Mouse (Mus musculus) cerebellum, adult 9-11 months (tissue): ENCODE measurements around the gene H60b.
"Not testable (repeated sequence)": the region's sequence is repeated elsewhere in the genome, so short reads cannot be mapped to it uniquely, and the experiment has no call there.

Experiments used
- DNase-seq: peaks from one replicate; pipeline ENCODE4 v3.0.0; 2022

H60b gene

GRCm38 (mm10) chr10:22274445-22275057 is 116.2 kb downstream of the H60b start:
- DNase-seq = no peak

- not testable (repeated sequence) for DNase-seq
Observed at GRCm38 (mm10) chr10:22278468-22278867, 120.1 kb downstream of the H60b start.

DNA sequence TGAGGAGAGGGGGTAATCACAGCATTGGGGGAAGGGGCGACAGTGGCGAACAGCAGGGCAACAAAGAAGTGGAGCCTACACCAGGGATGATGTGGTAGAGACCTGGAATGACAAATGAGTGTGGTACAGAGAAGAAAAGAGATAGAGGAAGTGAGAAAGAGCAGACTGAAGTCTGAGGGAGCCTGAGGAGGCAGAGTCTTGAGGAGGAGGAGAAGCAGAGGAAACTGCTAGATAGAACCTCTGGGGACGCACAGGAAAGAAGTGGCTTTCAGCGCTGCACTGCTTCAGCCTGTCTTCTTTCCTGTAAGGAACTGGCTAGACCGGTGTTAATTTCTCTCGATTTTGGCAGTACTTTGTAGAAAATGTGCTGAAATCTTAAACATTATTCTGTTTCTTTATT is 124.4 kb downstream of the H60b start:
- DNase-seq = no peak

DNA sequence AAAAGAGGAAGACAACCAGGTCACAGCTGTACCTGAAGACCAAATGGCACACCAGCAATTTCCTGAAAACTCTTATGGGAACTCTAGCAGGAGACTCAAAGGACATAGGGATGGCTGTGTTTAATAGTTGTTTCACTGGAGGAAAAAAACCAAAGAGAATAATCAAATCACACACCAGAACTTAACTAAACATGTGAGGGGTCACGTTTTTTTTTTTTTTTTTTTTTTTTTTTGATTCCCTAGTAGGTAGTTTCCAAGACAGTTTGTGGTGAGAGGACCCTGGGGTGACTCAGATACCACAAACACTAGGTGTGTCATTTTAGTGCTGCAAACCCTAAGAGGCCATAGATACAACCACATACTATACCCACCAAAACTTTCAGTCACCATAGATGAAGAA is 137.3 kb downstream of the H60b start:
- no peak for DNase-seq

DNA sequence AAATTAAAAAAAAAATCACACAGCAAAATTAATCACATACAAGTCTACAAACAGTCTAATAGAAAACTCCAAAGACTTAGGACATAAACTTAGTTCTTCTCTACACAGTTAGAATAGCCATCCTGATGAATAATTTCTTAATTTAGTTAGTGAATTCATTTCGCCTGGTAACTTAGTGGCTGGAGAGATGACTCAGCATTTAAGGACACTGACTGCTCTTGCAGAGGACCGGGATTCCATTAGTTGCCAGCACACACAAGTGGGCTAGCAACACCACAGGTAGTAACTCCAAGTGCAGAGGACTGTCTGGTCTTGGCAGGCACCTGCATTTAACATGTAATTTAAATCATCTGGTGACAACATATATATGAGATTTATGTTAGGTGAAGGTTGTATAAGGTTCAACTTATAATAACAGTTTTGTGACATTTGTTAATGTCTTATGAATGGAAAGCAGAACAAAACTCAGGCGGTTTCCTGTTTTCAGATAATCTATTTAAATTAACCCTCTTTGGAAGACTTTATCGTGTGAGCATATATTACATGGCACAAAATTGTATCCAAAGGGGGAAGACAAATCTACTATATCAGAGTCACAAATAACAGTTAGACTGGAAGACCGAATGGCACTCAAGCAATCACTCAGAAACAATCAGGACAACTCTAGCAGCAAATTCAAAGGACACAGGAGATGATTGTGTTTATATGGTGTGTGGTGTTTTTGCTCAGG is 138.8 kb downstream of the H60b start:
- no peak for DNase-seq

- DNase-seq = no peak
Observed at GRCm38 (mm10) chr10:22297766-22298461, 139.5 kb downstream of the H60b start.

DNA sequence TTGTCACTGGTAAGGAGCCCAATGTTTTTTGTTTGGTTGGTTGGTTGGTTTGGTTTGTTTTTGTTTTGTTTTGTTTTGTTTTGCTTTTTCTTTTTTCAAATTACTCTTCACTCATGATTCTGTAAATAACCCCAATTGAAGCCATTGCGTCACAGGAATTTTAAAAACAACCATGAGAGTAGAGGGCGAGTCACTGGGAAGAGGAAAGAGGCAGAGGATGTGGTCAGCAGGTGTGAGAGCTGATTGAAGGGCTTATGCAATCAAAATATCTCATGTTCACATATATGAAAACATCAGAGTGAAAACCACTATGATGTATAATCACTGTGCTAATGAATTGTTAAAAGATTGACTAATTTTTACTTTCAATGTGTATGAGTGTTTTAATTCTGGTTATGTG is 140.9 kb downstream of the H60b start:
- DNase-seq = no peak

- no peak for DNase-seq
Observed at GRCm38 (mm10) chr10:22301641-22302040, 143.3 kb downstream of the H60b start.

DNA sequence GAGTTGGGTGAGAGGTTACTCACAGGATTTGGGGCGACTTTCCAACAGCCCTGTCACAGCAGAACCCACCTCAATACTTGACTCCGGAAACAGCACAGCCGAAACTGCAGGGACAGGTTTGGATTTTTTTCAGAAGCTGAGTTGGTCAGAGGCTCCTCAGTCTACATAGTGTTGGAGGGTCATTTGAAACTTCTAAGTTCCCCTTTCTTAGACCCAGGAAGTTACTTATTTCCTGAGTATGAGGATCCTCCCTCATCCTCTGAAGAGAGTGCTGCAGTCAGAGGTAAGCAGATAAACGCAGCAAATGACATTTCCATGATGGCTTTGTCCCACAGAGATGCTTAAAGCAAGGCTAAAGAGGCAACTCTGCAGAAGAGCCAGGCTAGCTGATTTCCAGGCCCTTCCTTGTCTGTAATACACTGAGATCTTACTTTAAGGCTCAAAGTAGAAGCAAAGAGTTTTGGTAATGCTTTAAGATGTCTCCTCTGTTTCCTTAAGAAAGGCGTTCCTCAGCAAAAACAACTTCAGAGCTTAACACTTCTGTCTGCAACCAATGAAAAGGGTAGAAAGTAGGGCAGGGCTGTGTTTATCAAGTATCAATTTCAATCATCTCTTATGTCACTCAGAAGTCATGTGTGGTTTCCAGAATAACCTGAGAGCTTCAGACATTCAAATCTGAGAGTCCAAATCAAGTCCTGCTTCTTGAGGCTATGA is 144.1 kb downstream of the H60b start:
- no peak for DNase-seq

DNA sequence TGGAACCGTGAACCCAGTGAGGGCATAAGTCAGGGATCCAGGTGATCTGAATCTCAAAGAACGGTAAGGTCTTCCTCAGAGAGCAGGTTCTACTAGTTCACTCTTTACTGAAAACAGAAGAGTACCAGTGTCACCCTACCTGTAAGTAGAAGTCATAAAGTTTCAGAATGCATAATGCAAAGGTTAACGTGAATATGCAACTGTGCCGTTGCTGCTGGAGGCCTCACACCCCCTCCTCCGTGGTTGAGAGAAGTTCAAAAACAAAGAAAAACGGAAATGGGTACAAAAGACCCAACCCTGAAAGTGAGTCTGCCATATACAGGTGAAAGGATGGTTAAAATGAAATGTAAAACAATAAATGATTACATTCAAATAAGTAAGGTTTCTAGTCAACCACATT is 145.3 kb downstream of the H60b start:
- no peak for DNase-seq

- DNase-seq = no peak
Observed at GRCm38 (mm10) chr10:22305801-22306200, 147.4 kb downstream of the H60b start.

GRCm38 (mm10) chr10:22306452-22306851 is 148.1 kb downstream of the H60b start:
- no peak for DNase-seq

- no peak for DNase-seq
Observed at GRCm38 (mm10) chr10:22308221-22308620, 149.8 kb downstream of the H60b start.

- no peak for DNase-seq
Observed at GRCm38 (mm10) chr10:22322858-22323257, 164.5 kb downstream of the H60b start.
